Mouse (Mus musculus): ENCODE results near the gene Kctd19.
A peak's percentile ranks its signal among the peaks of the same experiment; 100 is the strongest.

Kctd19 gene

GRCm38 (mm10) chr8:105359208-105359607, 54.1 kb downstream of the Kctd19 start:
- DNase-seq (ENCODE audit: low read depth) = no peak

- DNase-seq (ENCODE audit: low read depth) = no peak
Observed at GRCm38 (mm10) chr8:105356681-105357080, 56.6 kb downstream of the Kctd19 start.

GRCm38 (mm10) chr8:105355179-105356024, 57.9 kb downstream of the Kctd19 start:
- DNase-seq (ENCODE audit: low read depth) = no peak

DNA sequence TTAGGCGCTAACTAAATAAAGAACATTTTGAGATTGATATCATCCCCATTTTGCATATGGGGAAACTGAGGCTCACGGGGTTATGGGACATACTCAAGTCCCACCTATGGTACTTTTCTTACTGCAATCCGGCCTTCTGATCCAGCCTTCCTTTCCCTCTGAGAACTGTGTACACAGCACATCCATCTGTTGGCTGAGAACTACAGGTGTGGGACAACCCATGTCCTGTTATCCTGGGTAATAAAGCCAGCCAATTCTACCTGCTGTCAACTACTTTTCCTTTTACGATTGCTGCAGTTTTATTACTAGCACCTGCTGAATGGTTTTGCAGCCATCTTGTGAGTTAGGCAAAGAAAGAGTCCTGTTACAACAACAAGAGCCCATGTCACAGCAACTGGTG, 58.8 kb downstream of the Kctd19 start:
- DNase-seq (ENCODE audit: low read depth) = no peak

- no peak for DNase-seq (ENCODE audit: low read depth)
Observed at GRCm38 (mm10) chr8:105353583-105354135, 59.6 kb downstream of the Kctd19 start.

DNA sequence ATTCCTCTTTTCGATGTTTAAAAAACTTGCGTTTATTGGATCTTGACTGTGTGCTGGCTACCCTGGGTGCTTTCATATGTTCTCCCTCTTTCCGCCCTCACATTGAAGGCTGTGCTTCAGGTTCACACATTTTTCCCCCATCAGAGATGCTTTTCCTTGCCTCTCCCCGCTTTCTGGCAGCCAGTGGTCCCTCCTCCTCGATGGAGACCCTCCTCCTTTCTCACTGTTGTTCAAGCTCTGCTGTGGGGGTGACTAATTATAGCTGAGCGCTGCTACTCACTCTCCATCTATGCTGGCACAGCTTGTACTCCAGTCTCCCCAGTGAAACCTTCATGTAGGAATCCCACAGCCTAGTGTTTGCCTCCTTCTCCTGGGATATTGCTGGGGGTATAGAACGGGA, 63.1 kb downstream of the Kctd19 start:
- no peak for DNase-seq (ENCODE audit: low read depth)

DNA sequence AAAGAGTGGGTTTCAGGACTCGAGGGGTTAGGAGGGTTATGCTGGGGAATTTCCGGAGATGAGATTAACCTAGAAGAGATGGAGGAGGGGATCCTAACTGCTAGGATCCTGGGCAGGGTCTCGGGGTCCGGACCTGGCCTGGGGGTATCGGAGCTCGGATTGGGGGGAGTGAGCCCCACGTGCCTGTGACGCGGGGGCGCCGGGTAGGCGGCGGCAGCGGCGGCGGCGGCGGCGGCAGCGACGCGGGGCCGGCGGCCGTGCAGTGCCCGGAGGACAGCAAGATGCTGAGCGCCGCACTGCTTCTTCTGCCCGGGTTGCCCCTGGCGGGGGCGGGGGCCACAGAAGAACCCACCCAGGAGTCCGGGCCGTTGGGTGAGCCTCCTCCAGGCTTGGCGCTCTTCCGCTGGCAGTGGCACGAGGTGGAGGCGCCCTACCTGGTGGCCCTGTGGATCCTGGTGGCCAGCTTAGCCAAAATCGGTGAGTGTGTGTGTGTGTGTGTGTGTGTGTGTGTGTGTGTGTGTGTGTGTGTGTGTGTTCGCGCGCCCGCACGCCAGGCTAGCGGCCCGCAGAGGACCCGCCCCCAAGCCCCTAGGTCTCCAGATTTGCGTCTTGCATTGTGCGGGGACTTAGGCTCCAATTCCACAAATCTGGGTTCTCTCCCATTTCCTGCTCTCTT, 64.1 kb downstream of the Kctd19 start:
- DNase-seq (ENCODE audit: low read depth) = no peak

- DNase-seq (ENCODE audit: low read depth) = no peak
Observed at GRCm38 (mm10) chr8:105348450-105349095, 64.7 kb downstream of the Kctd19 start, which contains the start of gene Slc9a5. Gene Slc9a5 (plus strand): TSS chr8:105348843.

DNA sequence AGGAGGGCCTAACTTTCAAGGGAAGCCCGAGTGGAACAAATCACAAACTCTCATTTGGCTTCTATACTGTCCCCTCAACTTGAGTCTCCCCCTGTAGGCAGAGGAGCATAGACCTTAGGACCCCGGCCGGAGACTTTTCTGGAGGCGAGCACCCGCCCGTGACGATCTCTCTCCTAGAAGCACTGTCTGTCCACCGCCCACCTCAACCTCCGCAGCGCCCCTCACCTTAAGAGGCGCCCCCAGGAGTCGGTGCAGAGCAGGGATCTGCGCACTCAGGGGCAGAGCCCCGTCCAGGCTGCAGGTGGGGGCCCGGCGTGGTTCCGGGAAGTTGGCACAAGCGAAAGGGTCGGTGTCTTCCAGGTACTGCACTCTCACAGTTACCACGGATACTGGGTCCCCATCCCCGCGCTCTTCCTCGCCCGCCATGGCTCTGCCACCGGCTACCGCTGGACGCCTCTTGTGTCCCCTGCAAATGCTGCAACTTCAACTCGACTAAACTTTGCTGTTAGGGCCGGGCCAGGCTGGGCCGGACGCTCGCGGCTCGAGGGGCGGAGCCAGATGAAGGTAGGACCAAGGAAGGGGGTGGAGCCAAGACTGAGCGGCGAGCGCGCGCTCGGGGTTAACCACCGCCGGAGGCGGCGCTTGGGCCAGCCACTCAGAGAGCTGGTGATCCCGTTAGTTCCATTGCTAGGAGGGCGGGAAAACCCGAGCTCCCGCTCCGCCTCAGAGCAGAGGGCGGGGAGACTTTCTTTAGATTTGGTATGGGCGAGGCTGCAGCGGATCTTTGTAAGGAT, 65.7 kb downstream of the Kctd19 start, which contains the start of gene Fhod1:
TSS of gene Fhod1 (minus strand) at position 526 of the 794 bp plus-strand sequence.
- DNase-seq (ENCODE audit: low read depth) = peak; percentile 93

GRCm38 (mm10) chr8:105346611-105347427, 66.5 kb downstream of the Kctd19 start:
- DNase-seq (ENCODE audit: low read depth) = no peak

- no peak for DNase-seq (ENCODE audit: low read depth)
Observed at GRCm38 (mm10) chr8:105345061-105345975, 68.0 kb downstream of the Kctd19 start.

- no peak for DNase-seq (ENCODE audit: low read depth)
Observed at GRCm38 (mm10) chr8:105343791-105344574, 69.3 kb downstream of the Kctd19 start.

DNA sequence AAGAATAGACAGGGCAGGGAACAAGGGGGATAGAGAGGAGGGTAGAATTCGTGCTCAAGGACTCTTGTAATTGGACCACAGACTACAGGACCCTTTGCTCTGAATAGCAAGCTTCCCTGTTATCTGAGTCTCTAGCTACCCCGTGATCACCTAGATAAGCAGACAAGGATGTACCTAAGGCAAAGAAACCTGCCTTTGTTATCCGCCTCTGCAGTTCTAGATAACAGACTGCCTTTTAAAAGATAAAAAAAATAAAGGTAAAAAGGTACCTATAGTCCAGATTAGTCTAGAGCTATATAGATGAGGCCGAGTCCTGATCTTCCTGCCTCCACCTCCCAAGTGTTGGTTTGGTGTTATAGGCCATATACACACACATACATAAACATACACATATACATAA, 70.5 kb downstream of the Kctd19 start:
- no peak for DNase-seq (ENCODE audit: low read depth)

DNA sequence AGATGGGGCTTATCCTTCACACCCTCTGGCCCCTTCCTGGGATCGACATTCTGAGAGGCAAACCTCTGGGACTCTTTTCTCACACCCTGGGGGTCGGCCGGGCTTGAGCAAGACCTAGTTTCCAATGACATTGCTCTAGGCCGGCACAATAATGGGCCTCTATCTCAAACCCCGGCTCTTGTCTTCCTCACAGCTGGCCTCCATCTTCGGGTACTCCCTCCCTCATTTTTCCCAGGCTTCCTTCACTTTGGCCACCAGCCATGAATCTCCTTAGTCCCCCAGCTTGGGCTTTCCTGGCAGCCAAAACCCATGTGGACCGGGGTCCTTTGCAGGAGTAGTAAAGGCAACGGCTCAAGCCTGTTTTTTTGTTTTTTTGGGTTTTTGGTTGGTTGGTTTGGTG, 71.9 kb downstream of the Kctd19 start:
- no peak for DNase-seq (ENCODE audit: low read depth)

- DNase-seq (ENCODE audit: low read depth) = peak; percentile 56
Observed at GRCm38 (mm10) chr8:105339886-105340635, 73.2 kb downstream of the Kctd19 start.

- no peak for DNase-seq (ENCODE audit: low read depth)
Observed at GRCm38 (mm10) chr8:105338992-105339391, 74.3 kb downstream of the Kctd19 start.

DNA sequence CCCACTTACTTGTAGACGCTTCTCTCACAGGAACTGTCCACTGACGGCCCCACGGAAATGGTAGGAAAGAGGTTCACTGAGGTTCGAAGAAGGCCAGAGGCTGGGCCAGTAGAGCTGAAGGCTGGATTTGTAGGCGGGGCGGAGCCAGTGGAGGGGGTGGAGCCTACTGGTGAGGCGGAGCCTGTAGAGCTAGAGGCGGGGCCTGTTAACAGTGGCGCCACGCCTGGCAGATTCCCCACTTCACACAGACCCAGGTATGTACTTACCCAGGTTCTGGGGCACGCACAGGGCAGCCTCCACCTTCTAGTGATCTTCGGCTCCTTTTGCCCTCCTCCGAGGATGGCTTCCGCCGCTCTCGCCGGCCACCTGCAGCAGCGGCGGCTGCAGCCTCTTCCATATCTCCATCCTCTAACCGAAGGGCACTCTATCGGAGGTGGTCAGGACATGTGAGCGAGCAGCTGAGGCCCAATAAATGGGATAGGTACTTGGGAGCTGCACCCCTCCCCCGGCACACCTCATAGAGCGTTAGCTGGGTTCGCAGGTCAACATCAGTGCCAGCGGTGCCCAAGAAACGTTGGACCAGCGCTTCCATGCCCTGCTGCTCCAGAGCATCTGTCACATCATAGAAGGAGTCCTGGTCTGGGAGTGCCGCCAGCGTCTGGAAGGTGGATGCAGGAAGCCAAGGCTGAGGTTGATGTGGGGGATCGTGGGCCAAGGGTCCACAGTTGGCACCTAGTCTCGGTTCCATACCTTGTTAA, 76.8 kb downstream of the Kctd19 start:
- DNase-seq (ENCODE audit: low read depth) = no peak
